Mouse (Mus musculus) regulatory T cell (primary cell): ENCODE measurements around the gene Vwa3b.

ENCODE experiments used
- in situ Hi-C: fragments of 300-600 bp; cut with MboI, MseI; formaldehyde crosslinking; loops from one replicate; pipeline ENCODE4 v1.15.1; 2025; ENCODE audit warnings: high pct_unique_total_duplicates

Vwa3b gene

DNA sequence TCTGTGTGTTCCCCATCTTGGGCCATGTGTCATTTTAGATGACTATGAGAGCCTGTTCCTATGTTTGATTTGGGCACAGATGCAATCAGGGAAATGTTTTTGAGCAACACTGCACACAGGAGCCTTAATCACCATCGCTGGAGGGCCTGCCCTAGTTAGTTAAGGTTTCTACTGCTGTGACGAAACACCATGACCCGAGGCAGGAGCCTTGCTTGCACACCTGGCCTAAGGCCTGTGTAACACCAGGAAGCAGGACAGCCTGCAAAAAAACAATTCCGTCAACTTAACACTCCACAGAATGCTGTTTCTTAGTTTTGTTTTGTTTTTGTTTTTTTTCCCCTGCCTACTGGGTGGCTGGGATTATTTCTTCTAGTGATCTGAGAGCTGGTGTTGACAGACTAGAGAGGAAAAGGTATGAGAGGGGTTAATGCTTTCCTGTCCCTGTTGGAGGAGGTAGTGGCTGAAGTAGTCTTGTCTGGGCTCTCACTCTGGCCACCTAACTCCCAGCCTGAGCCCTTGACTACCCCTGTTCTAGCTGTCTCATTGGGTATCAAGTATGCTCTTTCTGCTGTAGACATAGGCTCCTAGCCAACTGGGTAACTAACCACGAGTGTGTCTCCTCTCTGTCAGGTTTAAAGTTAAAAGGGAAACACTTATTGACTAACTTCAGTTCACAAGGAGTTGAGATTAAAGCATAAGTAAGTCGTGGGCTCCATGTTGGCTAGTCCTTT lies 30.6 kb downstream of the Vwa3b start:
- in situ Hi-C loops: no loop called here

DNA sequence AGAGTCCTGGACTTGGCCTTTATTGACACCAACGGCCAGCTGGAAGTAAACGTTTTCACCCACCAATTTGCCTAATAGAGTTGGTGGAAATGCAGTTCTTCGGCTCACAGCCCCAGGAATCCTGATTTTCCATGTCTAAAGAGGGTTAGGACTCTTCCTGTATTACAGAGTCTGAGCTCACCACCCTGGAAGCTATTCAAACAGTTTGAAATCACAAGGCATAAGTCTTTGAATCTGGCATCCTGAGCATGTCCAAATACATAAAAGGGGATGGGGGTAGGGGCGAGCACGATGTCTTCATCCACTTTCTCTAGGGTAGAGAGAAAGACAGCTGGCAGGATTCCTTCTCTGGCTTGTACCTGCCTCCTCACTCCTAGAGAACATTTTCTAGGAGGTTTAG lies 34.5 kb downstream of the Vwa3b start:
- in situ Hi-C loops: no loop called here

DNA sequence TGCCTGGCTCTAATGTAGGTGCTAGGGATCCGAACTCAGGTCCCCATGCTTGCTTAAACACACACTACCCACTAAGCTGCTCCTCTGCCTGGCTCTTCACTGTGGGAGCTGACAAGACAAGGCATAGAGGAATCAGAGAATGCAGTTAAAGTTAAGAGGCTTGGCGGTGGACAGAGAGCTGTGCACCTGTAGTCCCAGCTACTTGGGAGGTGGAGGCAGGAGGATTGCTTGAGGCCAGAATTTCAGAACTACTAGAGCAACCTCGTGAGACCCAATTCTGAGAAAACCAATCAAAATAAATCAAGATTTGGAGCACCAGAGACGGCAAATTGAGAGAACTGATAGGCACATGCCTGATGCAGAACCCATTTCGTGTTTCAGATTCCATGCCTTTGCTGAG lies 36.7 kb downstream of the Vwa3b start:
- in situ Hi-C loops: no loop called here

DNA sequence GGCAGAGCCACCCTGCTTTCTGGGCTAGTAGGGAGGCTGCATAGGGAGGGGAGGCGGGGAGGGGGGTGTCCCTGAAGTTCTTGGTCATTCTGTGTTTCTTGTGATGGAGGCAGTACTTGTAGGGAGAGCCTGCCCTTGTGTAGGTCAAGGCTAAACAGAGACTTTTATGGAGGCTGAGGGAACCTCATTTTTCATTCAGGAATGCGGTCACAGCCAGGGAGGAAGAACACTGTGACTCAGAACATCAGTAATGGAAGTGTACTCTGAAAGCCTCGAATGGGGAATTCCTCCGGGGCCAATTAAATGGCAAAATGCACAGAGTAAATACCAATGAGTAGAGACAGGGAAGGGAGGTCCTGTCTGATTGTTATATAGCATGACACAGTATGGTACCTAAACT lies 37.4 kb downstream of the Vwa3b start:
- in situ Hi-C loops: no loop called here

DNA sequence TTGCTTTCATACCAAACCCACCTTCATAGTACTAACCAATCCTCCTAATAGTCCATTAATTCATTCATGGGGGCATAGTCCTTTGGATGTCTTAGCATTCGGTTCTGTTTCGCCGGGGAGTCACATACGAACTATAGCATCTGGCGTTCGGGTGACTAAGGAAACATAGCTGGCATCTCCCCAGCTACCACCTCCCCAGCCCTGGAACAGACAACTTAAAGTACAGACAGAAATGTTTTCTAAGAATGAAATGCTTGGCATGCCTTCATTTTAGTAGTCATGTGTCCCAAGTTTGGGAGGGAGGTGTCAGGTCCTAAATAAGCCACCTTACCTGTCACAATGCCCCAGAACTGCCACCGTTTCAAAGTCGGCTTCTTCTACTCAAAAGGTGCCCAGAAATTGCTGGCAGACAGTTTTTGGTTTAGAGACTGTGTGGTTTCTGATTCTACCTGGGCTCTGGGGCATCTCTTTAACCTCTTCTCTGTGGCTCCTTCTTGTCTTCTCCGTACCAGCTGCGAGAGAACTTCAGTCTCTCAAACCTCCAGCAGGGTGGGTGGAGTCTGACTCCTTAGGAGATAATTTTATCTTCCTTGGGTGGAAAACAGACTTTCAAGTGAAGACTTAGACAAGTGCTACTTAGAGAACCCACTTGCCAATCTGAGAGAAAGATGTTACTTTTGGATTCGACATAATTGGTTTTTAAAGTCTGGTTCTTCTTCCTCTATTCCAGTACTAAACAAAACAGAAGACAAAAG lies 39.4 kb downstream of the Vwa3b start:
- in situ Hi-C loops: no loop called here

DNA sequence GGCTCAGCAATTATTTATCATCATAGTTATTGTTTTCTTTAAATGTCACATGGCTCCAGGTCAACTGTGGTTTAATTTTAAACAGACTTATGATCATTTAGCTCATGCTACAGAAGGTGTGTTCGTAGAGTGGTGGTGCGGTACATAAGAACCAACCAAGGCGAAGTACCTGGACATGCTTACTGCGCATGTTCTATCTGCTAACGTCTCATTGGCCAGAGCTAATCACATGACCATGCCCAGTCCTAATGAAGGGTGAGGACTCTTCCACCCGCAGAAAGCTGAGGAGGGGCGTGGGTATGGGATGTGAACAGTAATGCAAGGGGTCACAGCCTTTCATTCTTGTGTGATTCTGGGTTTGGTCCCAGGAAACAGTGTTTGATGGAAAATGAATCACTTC lies 49.4 kb downstream of the Vwa3b start:
- in situ Hi-C loops: no loop called here

DNA sequence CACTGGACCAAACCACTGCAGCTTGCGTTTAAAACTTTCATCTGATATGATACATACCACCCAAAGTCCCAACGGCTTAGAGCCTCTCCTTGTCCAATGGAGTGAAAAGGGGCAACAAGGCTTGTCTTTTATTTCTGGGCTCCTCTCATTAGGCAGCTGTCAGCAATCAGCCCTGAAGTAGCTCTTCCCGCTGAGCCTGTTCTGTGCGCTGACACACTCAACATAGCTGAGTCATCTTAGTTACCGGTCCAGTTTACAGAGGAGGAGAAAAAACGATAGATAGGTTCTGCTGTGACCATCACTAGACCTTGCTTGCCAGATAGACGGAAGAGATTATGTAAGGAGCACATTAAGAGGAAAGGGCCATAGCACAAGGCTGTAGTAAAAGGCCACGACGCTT lies 50.9 kb downstream of the Vwa3b start:
- in situ Hi-C loops: no loop called here

DNA sequence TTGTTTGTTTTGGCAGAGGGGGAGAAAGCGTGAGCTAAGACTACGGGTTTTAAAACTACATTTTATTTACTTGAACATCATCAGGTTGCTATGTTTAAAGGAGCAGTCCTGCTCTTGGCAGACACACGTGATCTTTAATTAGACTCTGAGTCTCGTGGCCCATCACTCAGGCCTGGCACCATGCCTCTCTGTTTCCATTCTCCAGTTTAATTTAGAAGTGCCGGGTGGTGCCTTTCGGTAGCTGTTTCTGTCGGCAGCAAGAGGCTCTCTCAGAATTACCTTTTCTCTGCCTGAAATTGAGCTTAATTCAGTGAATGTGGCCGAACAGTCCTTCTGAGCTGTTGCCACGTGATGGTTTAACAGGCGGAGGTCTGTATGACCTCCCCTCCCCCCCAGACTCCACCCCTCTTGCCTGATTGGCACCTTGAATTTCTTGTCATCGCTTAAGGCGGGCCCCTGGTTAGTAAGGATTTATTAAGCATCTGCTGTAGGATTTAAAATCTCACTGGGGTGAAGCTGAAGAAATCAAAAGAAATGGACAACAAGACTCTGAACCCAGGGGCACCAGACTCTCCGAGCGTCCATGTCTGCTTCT lies 51.7 kb downstream of the Vwa3b start:
- in situ Hi-C loops: no loop called here

DNA sequence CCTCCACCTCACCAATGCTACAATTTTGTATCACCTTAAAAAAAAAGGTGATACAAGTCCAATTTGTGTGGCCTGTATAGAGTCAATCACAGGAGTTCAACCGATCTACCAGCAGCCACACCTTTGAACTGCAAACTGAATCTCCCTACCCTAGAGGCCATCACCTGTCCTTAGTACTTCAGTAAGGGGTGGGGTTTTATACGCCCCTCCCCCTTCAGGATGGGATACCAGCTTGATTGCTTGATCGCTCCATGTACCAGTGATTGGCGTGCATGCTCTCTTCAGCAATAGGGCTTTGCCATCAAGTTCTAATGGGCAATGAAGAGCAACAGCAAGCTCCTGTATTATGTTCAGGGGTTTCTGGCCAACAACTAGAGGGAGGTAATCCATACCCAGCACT lies 54.0 kb downstream of the Vwa3b start:
- in situ Hi-C loops: no loop called here

DNA sequence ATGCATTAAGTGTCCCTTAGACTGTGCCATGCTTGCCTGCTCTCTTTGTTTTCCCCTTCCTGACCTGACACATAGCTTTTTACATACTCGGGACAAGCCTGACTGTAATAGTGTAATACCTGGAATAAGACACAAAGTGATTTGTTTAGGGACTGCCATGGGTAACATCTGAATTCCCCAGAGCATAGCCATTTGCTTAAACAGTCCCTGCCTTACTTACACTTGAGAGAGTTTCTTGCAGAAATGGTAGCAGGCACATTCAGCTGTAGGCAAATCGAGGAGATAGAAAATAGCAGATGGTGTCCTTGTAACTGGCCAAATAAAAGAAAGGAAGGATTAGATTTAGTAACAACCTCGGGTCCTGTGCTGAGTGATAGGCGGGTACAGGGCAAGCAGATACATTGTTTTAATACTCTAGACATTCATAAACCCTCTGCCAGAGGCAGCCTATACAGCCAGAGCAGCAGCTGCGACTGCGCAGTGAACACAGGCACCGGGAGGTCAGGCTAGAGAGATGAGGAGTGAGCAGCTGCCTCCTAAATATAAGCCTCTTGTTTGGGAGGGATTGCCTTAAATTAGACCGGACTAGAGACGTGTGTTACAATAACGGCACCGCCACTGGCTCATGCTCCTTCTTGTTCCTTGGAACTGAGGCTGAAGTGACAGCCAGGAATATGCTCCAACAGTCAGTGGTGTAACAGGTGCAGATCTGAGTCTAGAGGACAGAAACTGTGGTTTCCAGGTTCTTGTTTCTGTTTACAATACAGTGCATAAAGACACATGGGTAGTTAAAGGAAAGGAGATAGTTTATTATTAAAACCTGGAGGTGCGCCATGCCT lies 55.2 kb downstream of the Vwa3b start:
- in situ Hi-C loops: no loop called here

DNA sequence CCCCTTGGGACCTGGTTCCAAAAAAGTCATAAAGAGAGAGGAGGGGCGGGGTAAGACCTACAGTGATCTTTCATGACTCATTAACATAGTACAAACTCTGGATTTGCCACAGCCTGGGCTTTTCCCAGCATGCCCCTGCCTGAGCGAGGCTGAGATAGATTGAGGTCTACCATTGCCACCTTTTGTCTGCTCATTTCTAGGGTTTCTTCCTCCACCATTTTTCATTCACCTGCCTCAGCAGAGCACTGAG lies 55.7 kb downstream of the Vwa3b start:
- in situ Hi-C loops: no loop called here

DNA sequence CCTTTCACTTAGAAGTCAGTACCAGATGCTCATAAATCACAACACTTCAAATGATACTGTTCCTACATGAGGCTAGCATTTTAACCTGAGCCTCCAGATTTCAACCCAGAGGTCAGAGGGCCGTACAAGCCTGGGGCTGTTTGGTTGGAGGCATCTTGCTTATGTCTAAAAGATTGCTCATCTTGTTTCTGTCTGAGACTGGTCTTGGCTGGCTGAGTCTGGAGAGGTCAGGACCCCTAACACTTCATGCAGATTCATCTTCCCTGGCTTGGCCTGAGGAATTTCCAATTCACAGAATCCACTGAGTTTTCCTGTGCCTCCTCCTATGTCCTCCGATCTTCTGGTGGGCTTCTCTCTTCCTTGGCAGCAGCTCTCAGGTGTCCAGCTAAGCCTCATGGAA lies 57.7 kb downstream of the Vwa3b start:
- in situ Hi-C loops: no loop called here

DNA sequence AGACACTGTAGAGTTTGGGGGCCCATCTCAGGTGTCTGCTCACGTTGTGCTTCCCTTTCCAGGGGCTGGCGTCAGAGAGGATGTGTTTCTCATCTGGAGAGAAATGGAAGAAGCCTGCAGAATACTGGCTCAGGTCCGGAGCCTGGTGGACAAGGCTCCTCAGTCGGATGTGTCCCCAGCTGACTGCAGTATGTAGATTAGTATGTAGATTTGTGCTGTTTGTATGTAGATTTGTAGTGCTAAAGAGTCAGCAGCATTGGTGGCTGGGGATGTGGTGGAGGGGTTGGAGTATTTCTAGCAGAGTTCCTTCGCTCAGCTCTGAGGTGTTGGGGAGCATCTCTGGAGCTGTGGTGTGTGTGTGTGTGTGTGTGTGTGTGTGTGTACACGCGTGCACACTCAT lies 58.8 kb downstream of the Vwa3b start:
- in situ Hi-C loops: no loop called here

DNA sequence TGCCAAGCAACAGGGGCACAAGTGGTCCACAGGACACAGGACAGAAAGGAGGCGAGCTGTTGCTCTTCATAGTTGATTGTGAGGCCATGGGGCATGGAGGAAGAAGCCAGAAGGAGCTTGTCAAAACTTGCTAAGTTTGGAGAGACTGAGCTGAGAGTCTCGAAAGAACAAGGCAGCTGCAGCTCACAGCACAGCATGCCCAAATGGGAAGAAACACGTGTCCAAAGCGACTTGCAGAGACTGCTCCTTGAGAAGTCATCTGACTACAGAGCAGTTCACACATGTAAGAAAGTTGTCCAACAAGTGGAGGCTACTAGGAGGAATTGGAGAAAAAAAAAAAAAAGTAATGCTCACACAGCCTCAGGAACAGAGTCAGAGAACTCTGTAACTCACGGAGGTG lies 62.8 kb downstream of the Vwa3b start:
- in situ Hi-C loops: no loop called here

DNA sequence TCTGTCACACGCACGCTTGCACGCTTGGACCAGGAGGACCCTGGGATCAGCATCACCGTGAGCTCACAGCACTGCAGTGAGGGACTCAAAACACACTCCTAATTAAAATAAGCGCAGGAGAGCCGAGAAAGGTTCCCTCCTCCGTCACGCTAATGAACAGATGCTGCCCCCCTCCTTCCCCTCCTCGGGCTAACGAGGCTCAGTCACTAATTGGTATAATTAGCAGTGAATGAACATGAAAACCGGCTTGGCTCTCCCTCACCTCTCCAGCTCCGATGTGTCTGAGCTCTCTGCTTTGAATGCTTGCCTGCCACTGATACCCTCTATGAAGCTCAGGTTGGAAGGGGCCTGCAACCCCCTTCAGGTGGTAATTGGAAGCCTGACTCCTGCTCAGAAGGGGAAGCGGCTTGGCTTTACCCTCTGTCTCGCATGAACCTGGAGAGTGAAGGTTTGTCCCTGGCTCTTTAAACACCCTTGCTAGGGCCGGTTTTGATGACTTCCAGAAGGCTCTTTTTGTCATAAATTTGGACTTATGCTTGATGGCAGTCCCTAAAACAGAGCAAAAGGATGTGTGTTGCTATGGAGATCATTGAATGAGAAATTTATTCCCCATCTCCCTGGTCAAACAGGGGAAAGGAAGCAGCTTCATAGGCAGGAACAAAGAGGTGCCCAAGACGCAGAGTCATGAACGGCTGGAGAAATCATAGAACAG lies 71.1 kb downstream of the Vwa3b start:
- in situ Hi-C loops: no loop called here

DNA sequence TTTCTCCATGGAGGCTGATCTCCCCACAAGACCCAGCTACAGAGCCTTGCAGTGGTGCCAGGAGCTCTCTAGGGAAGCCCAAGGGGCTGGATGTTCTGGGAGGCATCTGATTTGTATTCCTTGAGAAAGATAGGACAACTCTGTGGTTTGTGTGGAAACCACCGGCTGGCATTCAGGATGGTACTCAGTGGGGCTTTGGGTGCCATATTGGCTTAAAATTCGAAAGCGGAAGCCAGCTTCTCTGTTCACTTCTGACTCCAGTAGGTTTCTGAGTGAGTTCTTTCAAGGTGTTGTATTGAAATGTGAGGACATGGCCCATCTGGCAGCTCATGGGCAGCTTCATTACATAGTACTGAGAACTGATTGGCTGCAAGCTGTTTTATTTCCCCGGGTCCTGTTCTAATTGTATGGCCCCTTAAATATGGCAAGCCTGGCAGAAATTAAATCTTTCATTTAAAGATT lies 71.7 kb downstream of the Vwa3b start:
- in situ Hi-C loops: no loop called here

DNA sequence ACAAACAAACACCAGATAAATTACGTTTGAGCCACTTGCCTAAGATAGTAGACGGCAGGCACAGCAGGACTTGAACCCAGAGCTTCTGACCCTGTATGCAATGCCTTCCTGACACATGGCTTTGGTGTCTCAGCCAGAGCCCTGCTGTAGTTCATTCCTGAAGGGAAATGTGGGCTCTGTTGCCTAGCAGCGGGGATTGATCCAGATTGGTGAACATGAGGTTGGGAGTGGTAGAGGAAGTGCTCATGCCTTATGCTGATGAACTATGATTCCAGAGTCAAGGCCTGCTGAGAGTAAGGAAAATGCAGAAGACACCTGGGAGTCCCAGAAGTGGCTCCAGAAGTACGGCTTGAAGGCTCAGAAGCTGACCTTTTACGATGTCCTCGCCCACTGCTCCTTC lies 74.0 kb downstream of the Vwa3b start:
- in situ Hi-C loops: no loop called here

DNA sequence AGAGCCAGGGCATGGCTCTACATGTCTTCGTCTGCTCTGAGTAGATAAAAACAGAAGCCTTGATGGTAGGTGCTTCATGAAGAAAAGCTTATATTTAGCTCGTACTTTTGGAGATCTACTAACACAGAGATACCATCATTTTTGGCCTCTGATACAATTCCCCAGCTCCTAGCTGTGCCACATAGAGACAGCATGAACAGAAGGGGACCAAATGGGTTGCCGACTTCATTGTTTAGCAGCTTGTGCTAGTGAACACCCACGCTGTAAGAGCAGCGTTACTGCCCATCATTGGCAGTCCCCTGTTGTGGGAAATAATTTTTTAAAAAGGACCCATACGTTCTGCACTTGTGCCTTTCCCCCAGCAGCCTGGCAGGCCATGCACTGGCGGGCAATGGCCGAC lies 74.6 kb downstream of the Vwa3b start:
- in situ Hi-C loops: no loop called here

DNA sequence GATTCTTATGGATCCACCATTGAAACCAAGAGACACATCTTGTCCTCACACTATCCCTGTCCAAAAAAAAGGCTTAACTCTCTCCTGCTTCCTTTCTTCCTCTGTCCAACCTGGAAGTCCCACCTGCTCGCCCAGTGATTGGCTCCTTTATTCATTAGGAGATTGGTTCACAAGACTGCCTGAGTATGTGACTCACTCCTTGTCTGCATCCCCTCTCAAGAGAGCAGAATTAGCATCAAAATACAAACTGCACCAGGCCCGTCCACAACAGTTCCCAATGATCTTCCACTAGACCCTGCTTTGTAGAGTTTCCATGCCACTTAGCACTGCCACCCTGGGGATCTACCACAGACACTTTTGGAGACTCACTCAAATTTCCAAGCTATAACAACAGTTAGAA lies 75.3 kb downstream of the Vwa3b start:
- in situ Hi-C loops: no loop called here

DNA sequence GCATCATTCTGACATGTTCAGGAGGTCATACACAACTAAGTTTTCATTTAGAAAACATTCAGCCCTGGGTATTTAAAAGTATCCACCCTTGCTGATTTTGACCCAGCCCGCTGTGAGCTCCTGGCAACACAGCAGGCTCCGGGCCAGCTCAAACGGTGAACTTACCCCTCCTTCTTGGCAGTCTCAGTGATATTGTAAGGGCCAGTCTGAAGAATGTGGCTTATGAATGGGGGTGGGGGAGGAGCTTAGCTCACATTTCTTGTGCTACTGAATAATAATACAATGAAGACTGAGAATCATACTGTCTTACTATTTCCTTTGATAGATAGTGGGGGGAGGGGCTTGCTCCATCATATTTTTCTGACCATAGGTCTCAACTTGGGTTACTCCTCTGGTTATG lies 78.8 kb downstream of the Vwa3b start:
- in situ Hi-C loops: no loop called here

DNA sequence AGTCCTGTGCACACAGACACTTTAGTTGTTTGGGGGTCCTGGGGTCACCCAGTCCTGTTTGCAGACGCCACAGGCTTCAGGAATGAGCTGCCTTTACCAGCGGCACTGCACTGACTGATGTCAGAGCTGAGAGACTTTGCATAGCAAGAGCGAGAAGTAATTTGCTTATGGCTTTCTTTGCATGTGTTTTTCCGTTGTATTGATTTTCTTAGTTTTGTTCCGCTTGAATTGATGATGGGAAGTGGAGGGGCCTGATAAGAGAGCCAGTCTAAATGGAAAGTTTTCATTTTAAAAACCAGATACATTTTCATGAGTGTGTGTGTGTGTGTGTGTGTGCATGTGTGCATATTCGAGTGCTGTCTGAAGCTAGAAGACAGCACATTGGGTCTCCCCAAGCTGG lies 87.4 kb downstream of the Vwa3b start:
- in situ Hi-C loops: no loop called here

DNA sequence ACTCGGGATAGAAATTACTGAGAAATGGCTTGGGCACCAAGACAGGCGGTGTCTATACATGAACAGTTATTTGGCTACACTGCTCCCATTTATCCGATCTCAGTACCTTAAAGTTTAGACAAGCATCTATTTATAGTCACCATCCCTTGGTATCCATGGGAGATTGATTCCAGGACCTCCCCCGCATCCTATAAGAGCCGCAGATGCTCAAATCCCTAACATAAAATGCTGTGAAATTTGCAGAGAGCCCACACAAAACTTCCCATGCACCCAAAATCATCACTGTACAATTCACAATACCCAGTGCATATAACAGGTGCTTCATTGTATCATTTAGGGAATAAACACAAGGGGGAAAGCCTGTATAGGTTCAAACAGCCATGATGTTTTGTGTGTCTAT lies 89.5 kb downstream of the Vwa3b start:
- in situ Hi-C loops: no loop called here
